Mouse (Mus musculus) mouse trophoblast stem cell (cell line): ENCODE results near the gene Cela3b.
"Not testable (repeated sequence)": the region's sequence is repeated elsewhere in the genome, so short reads cannot be mapped to it uniquely, and the experiment has no call there.

Experiments used
- in situ Hi-C, 2 experiments: fragments of 300-500 bp; cut with MseI, MboI; formaldehyde crosslinking; loops; 2 replicates in 1 of 2; 3 replicates in 1 of 2; pipeline ENCODE4 v1.15.1; 2025

Cela3b gene

DNA sequence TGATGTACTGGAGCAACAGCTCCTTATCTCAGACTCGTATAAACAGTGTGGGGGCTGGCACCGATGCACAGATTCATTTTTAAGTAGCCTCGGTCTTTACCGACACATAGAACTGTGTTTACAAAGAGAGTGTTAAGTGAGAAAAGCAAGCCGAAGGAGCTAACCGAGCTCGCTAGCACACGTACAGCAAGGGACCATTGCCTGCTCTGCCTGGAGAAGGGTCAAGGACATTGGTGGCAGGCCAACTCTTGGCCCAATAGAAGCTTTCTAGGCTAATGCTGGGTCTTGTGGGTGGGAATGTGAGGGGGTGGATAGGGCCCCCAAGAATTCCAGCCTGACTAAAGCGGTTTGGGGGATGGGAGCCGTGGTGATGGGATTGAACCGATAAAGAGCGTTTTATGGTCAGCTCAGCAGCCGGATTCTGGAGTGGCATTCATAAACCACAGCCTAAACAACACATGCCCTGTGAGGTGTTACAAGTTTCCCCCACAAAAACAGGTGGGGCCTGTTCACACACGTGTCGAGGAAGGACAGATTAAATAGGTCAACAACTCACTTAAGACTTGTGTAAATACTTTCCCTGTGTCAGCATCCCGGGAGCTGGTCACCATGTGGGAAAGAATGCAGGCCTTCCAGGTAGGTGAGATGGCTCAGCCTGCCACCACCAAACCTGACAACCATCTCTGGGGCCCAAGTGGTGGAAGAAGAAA, 31.8 kb upstream of the Cela3b start:
- in situ Hi-C loops: no loop called here

DNA sequence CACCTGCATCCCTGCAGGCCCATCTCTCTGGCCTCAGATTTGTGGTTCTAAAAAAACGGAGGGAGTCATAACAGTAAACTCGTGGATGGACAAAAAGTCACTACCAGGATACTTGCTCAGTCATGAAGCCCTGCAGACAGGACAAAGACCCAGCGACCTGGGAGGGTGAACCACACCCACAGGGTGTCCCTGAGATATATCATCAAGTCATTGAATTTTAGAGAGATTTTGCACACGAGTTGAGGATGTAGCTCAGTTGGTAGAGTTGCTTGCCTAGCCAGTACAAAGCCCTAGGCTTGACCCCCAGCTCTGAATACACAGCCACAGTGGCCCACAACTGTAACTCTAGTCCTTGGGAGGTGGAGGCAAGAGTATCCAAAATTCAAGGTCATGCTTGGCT, 30.9 kb upstream of the Cela3b start:
- in situ Hi-C loops: no loop called here

DNA sequence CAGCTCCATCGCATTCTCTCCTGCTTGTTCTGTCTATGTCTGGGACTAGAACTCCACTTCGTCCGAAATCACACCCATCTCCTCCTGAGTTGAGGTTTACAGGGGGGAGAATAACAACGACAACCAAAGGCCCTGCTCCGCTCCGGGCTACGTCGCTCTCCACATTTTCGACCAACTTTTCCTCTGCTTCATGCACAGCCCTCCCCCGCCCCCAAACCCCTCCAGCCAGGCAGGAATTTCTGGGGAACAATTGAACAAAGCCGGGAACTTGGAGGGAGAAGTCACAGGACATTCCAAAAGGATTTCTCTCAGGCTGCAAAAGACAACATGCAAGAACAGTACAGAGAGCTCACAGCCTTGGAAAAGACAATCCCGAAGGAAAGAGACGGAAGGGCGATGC, 30.3 kb upstream of the Cela3b start:
- in situ Hi-C loops: no loop called here

DNA sequence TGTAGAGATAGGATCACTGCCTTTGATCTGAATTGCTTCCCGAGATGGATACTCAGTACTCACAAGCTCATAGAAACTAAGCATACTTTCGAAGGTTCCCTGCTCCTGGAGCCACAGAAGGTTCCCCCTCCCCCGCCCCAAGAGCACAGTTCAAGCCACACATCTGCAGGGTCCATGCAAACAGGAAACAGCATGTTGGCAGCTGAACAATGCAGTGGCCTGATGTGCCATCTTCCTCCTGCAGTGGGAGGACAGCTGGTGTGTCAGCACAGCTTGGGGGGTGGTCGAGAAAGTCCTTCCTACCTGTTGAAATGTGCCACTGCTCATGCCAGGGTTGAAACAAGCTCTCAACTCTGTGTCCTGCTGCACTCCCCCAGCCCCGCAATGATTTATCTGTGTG, 28.5 kb upstream of the Cela3b start:
- in situ Hi-C loops: no loop called here

DNA sequence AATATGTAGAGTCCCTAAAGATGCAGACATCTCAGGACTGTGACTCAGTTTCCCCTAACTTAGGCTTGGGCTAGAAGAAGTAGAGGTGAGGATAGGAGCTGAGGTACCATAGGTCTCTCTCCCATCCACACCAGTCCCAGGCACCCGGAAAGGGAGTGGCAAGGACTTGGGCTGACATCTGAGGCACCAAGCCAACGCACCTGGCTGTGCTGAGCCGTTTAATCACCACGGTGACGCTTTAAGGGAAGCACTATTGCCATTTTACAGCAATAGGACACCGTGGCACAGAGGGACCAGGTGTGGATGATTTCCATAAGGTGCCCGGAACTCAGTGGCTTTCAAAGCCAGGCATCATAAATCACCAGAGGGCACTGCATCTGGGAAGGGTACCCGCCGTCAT, 28.0 kb upstream of the Cela3b start:
- in situ Hi-C loops: no loop called here

DNA sequence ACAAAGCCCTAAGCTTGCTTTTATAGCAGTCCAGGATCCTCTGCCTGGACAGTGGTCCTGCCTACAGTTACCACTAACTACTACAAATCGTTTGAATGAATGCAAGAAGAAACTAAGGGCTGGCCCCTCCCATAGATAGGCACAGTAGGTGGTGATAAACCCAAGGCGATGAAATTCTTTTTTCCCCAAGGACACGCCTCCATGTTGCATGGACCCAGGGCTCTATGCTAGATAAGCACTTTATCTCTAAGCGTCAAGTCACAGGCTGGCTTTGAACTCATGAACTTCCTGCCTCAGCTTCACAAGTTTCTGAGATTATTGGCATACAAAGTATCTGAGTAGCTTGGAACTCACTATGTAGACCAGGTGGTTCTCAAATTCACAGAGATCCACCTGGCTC, 27.0 kb upstream of the Cela3b start:
- in situ Hi-C loops: no loop called here

DNA sequence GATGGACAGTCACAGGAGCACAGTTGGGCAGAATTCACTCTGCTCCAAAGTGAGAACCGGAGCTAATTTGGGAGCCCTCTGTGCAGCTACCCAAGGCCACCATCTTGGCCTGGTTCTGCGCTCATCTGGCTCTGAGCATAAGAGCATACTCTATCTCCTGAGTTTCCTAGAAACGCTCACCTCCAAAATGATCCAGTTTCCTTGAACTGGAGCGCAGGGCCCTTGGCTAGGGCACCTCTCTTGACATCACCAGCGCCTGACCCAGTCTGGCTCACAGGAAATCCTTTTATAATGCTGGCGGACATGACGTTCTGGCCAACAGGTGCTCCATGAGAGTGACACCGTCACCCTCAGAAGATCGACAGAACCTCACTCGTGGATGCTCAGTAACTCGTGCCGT, 26.2 kb upstream of the Cela3b start:
- in situ Hi-C loops: no loop called here

DNA sequence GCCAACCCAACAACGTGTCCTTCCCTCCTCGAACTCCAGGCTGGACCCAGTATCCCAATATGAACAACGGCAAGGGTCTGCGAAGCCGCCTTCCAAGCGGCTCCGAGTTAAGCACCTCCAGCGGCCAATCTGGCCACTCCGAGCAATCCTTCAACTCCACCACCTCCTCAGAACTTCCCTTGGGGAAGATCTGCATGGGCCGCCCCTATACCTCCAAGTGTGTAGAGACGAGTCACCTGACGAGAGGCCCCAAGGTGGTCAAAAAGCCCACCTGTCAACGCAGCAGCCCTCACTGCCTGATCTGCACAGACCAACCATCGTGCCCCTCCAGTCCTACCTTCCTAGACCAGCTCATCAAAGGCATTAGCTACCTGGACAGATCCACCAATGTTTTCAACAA, 24.2 kb upstream of the Cela3b start:
- in situ Hi-C loops: no loop called here

DNA sequence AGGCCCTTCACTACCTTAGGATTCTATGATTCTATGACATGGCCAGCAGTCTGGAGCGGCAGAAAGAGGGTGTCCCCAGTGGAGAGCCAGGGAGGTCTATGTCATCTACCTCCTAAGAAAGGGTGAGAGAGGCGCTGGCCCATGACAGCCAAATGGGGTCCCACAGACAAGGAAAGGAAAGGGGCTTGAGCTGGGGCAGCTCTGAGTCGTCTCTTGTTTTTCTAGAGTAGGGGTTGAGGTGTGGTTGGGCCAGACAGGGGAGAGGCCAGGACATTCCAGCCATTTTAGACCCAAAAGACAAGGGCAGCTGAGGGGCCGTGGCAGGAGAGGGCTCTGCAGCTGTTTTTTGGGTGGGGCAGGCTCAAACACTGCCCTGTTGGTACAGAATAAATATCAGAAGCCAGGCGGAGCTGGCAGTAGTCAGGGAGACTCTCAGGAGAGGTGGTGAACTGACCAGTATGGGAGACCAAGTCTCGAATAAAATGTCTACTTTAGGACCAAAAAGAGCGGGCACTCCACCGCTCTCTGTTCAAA, 23.0 kb upstream of the Cela3b start, which contains the start of gene 1700013G24Rik:
TSS of gene 1700013G24Rik (plus strand) at position 51 of the 534 bp plus-strand sequence.
- in situ Hi-C loops: no loop called here

DNA sequence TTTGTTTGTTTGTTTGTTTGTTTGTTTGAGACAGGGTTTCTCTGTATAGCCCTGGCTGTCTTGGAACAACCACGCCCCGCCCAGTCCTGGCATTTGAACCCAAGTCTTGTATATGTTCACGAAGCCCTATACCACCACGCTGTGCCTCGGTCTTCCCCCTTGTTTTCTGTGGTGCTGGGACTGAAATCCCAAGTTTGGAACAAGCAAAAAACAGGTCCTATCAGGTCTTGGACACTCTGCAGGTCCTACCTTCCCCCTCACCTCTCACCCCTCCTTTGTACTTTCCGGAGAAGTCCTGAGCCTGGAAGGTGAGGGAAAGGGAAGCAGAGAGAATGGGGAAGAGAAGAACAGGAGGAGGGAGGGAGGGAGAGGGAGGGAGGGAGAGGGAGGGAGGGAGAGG, 21.9 kb upstream of the Cela3b start:
- in situ Hi-C loops: no loop called here

DNA sequence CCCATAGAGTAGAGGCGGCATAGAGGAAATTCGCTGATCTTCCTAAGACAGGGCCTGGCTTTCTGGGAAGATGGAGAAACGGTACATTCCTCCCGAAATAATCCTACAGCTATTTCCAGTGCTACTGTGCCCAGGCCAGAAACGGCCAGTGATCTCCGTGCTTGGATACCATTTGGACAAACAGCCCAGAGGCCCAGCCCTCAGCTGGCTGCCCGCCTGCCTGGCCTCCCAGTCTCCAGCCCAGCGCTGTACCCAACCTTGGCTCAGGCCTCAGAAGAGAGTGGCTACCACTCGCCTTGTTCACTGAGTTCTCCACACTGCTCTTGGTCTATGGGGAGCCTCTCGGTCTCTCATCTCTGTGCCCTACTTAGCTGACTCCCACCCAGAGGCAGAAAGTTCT, 19.4 kb upstream of the Cela3b start:
- in situ Hi-C loops: no loop called here

DNA sequence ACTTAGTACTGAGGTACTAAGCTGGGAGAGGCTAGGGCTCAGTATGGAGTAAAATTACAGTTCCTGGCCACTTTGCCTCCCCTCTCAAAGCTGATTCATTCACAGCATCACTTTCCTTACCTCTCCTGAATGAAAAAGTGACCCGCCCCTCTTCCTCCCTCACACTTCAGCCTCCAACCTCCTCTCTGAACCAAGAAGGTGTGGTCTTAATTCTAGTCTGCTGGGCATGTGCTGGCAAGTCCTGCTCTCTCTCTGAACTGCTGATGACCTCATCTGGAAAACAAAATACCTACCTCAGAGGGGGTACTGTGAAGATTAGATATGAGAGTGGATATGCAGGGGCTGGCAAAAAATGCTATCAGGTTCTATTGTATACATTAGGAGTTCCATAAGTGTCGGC, 18.8 kb upstream of the Cela3b start:
- in situ Hi-C loops: no loop called here

DNA sequence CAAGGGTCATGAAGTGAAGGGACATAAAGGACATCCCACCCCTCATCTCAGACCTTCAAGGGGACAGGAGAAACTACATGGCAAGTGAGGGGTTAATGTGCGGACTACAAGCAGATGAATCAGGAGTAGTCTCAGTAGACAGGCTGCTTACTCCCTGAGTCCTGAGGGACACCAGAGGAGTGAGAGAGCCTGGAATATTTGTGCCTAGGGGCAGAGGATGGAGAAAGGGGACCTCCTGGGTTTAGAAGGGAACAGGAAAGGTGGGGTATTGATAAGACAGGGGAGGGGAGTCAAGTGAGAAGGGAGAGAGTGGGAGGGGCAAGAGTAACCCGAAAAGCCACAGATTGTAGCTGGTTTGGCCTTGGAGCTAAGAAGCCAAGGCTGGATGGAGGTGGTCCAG, 18.3 kb upstream of the Cela3b start:
- in situ Hi-C loops: no loop called here

DNA sequence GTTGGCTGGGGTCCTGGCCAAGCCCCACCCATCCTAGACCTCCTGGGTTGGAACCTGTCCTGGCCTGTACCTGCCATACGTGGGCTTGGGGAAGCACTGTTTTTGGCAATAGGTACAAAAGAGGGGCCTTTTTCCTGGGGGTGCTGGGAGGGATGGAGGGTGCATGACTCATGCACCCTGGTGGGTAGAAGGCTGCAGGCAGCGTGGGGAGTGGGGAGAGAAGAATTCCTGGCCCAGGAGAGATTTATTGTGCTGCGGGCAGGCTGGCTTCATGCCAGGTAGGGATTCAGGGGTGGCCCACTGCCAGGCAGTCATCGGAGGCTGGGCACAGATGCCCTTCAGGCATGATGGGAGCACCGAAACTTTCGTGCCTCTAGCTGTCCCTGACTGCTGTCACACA, 17.9 kb upstream of the Cela3b start:
- in situ Hi-C loops: no loop called here

DNA sequence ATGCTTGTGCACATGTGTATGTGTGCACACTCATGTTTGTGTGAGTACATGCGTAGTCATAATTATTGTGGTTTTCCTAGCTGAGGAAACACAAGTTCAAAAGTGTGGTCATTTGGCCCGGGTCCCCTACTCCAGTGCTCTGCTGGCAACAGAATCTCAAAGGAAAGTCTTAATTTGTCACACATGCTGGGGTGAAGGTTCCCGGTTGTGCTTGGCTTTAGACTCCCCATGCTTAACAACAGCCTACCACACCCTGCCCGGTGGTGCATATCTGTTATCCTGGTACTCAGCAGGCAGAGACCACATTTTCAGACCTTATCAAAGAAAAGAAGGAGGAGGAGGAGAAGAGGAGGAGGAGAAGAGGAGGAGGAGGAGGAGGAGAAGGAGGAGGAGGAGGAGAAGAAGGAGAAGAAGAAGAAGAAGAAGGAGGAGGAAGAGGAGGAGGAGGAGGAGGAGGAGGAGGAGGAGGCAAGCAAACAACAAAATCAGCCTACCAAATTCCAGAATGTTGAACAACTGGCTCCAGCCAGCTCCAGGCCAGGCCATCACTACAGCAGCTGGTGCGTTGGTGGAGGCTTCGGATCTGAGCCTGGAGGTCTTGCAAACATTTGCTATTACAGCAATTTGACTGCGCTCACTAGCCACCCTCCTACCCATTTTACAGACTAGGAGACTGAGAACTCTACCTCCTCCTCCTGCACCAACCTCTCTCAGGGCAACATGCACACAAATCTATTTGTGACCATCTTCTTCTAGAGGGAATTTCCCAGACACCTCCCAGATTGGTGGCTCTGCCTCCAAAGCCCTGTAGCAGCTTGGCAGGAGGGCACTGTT, 17.2 kb upstream of the Cela3b start:
- in situ Hi-C loops: no loop called here

DNA sequence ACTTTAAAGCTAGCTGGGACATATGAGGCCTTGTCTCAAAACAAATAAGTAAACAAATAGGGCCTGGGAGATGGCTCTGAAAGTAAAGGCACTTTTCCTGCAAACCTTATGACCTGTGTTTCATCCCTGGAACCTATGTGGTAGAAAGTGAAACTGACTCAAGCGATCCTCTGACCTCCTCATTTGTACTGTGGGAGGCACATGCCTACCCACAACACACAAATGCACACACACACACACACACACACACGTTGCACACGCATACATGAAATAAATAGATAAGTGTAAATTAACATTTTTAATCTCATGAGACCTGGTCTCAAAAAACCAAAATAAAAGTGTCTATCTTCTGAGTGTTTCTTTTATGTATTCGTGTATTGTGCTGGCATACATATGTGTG, 15.5 kb upstream of the Cela3b start:
- in situ Hi-C loops: no loop called here

DNA sequence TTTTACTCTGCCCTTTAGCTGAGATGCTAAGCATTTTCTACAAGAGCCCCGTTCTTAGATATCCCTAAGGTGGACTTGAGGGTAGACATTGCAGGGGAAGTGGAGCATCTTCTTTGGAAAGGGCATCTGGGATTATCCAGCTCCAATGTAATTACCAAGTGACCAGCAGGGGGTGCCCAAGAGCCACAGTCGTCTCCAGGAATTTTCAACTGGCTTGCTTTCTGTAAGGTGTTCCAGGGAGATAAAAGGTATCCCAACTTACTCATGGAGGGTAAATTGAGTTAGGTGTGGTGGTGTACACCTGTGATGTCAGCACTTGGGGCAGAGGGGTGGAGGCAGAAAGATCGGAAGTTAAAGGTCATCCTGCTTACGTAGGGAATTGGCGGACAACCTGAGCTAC, 13.3 kb upstream of the Cela3b start:
- in situ Hi-C loops: no loop called here

DNA sequence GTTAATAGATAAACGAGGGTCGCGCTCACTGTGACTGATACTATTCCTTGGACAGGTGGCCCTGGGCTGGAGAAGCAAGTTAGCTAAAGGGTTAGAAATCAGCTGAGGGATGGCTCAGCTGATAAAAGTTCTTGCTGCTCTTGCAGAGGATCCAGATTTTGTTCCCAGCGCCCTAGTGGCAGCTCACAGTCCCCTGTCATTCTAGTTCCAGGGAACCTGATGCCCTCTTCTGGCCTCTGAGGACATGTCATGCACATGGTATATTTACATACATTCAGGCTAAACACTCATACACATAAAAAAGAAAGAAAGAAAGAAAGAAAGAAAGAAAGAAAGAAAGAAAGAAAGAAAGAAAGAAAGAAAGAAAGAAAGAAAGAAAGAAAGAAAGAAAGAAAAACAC, 11.0 kb upstream of the Cela3b start:
- in situ Hi-C loops: no loop called here

DNA sequence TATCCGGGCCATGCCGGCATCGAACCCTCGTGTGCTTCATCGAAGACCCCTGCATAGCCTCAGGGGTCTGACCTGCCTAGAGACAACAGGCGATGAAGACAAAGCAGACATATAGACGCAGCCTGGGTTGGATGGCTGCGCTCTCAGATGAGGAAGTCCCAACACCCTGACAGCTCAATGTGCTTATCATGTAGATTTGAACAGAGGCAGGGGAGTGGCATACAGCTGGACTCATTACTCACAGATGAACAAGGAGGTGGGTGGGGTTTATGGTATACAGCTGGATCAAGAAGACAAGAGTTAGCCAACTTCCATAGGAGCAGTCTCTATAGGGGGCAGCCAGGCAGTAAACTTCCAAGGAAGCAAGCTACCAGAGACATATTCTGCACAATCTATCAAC, 8.5 kb upstream of the Cela3b start:
- in situ Hi-C loops: no loop called here

DNA sequence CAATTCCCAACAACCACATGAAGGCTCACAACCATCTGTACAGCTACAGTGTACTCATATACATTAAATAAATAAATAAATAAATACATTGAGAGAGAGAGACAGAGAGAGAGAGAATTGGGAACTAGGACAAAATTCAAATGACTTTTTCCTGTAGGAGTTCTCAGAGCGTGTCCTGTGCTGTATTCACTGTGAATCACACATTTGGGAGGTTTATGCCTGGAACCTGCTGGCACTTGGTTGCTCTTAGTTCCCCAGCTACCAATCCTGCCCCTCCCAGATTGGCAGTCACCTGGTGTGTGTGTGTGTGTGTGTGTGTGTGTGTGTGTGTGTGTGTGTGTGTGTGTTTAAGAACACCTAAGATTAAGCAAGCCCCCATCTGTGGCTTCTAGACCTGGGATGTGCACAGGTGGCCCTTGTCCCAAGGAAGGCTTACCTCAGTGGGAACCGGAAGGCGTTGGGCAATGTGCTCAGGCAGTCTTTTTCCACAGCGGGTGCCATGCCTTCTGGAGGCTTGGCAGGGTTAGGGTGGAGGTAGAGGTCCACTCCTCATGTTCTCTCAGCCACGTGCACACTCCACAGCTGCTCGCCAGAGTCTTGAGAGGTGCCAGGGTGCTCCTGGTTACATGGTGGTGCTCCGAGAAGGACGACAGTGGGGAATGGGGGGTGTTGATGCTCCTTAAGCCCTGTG, 6.8 kb upstream of the Cela3b start:
- in situ Hi-C loops: no loop called here

DNA sequence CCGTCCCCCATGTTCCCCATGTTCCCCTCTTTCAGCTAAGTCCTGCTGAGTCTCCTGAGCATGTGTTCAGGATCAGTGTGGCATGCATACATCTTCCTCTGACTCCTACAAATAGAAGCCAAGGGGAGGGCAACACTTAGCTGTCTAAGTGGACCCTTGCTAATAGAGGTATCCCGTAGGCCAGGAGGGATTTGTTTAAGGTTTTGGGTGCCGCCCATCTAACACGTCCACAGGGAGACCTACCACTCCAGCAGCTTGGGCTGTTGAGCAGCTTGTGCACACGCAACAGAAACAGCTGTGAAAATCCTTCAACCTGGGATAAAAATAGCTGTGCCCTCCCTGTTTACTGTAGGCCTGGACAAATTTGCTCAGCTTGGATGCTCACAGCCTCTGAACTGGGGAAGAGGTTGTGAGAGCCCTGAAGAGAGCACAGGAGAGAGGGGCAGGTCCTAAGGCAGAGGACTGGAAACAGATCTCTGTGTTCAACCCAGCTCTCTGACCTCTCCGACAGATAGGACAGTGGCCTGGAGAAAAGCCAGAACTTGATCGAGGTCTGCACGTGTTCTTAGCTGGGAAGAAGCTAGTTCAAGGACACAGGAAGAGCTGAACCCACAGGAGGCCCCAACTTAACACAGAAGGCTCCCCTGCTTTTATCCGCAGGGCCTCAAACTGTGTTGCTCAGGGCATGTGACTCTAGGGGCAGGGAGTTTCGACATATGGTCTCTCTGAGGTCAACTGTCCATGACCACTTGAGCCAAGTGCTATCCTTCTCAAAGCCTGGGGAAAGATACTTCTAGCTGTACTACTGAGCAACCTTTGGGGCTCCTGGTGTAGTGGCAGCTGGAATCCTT, 2.6 kb upstream of the Cela3b start:
- in situ Hi-C loops: not testable (repeated sequence)
